Mouse (Mus musculus) fat pad, adult 2 months (tissue): Measurements from ENCODE around the gene Herc6.
A peak's percentile ranks its signal among the peaks of the same experiment; 100 is the strongest.

Source experiments
- DNase-seq: peaks from one replicate; pipeline ENCODE4 v3.0.0-alpha.2; 2011; ENCODE audit warnings: low read depth, low spot score; ENCODE audit errors: extremely low read depth

Gene Herc6

DNA sequence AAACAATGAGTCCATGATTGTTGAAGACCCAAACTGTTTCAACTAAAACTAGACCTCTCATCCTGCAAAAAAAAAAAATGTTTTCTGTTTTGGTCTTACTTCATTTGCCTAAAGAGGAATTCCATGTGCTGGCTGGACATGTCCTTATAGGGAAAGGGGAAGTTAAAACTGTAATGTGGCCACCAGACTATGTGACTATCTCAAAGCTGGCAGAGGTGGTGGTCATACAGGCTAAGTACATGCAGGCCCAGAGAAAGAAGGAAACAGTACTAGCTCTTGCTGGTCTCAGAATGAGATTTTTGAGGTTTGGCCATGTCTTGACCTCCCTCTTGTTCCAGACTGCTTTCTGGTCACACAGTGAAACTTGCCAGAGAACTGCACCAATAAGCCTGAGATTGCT is 9.2 kb upstream of the Herc6 start:
- DNase-seq, result no peak

DNA sequence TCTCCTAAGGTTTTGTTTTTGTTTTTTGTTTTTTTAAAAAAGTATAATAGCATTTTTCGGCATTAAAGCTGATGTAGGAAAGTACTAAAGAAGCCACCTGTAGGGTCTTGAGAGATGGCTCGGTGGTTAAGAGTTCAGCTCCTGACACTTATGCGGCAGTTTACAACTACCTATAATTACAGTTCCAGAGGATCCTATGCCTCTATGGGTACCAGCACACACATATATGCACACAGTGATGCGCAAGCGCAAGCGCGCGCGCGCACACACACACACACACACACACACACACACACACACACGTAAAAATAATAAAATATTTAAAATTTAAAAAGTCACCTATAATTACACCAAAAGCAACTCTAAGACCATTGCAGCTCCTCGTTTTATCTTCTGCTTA is 795 bp downstream of the Herc6 start:
- DNase-seq, result no peak

DNA sequence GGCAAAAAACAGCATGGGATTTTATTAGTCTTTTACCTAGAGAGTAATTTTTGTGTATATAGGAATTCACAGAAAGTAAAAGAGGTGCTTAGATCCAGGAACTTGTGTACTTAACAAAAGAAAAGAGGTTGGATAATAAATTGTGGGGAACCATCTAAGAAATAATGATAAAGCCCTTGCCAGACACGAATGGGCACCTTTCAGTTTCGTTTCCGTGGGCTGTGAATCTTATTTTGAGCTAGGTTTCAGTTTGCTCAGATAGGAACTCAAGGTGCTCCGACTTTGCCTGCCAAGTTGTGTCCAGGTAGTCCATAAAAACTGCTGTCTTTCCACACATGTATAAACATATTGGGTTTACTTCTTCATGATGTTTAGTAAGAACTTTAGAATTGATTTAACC is 1.6 kb downstream of the Herc6 start:
- no peak for DNase-seq

DNA sequence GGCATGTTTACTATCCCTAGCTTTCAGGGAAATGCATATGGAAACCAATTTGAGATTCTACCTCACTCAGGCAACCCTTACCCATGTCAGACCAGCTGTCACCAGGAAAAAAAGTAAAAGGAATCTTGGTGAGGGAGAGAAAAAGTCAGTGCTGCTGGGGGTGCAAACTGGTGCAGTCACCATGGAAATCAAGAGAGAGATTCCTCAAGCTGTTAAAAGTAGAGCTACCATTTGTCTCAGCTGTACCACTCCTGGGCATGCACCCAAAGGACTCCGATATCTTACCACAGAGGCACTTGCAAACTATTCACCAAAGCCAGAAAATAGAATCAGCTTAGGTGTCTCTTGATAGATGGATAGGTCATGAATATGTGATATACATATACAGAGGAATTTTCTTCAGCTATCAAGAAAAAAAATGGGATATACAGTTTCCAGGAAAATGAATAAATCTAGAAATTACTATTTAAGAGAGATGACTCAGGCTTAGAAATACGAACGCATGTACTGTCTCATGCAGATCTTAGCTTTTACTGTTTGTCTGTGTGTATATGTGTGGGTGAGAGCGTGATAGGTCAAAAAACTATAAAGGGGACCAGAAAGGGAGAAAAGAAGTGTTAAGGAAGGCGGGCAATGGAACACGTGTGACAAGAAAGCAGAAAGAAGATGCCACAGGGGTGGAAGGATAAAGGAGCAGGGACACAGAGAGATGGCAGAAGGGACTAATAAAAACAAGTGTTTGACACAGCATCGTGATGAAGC is 24.9 kb downstream of the Herc6 start:
- no peak for DNase-seq

DNA sequence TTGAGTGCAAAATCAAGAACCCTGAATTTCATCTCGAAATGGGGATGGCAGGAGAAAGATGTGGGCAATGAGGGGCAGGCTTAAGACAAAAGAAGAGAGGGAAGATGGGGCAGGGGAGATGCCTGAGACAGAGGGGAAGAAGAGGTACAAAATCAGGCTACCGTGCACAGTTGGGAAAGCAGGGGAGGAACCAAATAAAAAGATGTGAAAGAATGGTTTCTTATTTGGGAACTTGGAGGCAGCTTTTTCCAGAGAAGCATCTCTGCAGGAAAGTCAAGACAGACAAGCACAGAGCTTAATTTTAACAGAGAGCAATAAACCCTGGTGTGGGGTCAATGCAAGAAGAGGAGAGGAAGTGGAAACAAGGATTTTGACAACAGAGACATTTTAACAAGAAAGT is 27.2 kb downstream of the Herc6 start:
- DNase-seq, result no peak

DNA sequence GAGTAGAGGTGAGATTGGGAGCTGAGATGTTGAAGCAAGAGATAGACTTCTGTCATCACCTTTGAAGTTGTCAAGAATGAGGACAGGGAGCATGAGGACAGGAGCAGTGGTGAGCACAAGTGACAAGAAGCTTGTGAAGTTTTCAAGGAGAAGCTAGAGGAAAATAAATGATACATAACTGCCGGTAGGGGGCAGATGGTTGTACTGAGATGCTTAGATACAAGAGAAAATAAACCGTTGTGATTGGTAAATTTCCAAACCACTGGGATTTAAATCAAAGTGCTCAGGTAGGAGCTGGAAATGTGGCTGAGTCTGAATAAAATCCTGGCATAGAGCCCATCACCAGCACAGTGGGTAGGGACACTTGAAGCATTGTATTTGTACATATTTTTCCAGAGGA is 28.8 kb downstream of the Herc6 start:
- DNase-seq, result peak; percentile 5

DNA sequence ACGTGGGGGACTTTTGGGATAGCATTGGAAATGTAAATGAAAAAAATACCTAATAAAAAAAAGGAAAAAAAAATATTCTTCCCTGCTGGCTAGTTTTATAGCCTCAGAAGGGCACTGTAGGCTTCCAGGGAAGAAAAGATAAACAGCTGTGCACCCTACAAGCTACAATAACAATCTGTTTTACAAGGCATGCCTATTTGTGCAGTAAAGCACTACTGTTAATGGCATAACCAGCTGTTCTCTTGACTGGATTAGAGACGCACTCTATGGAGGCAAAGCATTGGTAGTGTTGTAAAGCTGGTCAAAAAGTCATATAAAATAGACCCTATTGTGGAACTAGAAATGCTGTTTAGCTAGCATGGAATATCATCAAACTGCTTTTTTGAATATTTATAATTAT is 35.0 kb downstream of the Herc6 start:
- no peak for DNase-seq

DNA sequence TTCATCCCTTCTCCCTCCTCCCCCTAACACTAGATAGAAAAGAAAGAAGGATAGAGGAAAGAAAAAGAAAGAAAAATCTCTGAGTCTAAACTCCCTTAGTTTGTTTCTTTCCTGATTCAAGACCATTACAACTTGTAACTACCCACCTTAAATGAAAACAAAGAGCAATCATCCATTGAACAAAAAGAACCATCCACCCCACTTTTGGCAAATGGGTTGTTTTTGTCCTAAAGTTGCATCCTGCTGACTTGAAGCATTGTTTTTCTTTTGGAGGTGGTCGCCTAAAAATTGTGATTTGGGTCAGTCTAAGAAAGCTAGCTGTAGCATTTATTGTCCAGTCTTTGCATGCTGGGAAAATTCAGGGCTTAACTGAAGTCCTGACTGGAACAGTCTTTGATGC is 58.7 kb downstream of the Herc6 start:
- no peak for DNase-seq

DNA sequence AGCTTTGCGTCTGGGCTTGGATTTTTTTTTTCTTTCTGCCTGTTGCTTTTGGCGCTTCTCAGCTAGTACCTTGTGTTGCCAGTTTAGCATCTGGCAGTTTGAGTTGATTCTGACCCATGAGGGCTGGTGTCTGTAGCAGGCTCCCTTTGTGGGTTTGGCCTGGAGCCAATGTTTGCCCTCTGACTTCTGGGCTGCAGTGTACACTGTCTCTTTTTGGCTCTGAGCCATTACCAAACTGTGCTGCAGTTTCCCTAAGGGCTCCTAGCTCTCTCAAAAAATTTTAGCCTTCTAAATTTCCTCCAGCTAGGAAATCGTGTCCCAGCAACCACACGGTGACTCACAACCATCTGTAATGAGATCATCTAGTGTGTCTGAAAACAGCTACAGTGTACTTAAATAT is 61.0 kb downstream of the Herc6 start:
- DNase-seq, result peak; percentile 8

DNA sequence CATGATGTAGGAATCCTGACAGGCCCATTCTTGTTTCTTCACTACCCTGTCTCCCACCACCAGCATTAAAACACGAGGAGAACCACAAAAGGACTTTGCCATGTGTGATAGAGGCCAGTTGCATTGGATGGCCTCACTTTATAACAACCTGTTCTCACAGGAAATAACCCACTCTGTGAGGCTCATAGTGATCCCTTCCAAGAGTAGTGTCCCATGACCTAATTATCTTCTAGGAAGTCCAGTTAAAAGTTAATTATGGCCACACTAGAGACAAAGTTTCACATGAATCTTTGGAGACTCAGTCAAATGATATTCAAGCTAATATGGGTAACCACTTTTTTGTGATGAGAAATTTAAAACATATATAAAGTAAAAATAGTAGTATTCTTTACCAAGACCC is 66.5 kb downstream of the Herc6 start:
- DNase-seq, result no peak

DNA sequence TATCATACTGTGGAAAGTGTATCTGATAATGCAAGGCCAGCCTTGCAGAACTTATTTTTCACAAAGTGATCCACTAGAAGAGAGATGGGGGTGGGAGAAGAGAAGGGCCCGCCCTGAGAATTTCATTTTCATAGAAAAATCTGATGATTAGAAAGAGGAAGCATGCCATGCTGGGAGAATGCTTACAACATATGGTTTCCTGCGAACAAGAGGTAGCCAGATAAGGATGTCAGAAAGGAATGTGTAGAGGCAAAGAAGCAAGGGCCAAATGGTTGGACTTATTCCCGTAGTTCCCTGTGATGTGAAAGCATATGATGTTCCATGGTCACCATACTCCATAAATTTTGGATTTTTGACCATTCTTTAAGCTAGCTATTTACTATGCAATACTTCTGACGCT is 80.5 kb downstream of the Herc6 start:
- DNase-seq, result no peak

DNA sequence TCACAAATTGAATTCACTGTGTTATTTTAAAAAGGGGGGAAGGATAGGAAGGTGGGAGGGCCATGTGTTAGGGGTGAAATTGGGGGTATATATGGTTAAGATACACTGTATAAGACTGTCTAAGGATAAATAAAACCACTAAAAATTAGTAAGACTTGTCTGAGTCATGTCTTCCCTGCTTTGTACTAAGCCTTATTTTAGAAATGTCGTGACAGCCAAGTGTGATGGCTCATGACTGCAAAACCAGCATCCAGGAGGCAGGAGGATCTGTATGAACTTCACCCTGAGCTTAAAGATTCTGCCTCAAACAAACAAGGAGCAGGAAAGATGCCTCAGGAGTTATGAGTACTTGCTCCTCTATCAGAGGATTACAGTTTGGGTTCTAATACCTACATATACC is 103.4 kb downstream of the Herc6 start:
- no peak for DNase-seq

DNA sequence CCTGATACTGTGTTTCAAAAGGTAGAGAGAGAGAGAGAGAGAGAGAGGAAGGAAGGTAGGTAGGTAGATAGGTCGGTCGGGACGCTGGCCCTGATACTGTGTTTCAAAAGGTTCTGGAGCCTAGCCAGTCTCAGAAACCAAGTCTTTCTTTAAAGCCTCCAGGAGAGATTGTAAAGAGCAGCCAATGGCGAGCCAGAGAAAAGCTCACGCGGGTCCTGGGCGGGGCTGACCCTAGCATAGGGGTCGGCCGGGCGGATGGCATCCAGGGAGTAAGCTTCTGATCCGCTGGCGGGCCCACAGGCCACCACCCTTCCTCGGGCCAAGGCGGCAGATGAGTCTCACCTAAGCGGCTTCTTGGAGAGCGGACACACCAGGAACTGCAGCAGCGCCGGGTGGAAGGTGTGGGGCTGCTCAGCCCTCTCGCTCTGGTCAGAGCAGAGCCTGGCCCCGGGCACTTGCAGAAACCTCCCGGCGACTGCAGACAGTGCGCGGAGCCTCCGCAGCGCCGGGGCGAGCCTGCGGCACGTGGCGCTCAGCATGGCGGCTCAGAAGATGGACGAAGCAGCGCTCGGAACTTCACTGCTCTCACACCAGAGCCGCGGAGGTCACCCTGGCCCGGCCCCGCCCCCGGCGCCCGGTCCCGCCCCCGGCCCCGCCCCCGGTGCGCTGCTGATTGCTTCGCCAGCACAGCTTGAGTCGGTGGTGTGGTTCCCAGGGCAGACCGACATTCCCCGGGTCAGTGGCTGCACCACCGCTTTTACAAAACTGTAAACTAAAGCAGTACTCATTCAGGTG is 110.9 kb downstream of the Herc6 start, which contains the start of gene Pyurf:
Pyurf (minus strand) TSS at position 612 of the 795 bp plus-strand sequence.
- DNase-seq, result peak; percentile 65

DNA sequence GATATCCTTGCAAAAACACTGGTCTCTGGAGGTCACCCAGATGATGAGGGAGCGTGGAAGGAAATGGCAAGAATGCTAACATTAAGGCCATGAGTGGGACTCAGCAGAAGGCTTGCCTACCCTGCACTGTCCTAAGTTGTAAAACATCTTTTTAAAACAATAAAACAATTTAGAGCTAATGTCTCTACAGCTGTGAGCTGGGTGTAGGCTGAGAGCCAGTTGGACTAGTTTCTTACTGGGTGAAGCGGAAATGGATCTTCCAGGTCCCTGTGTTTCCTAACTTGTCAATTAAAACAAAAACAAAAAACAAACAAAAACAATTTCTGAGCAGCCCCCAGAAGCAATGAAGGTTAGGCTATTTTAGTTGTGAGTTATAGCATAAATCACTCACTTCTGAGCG is 112.3 kb downstream of the Herc6 start:
- no peak for DNase-seq

DNA sequence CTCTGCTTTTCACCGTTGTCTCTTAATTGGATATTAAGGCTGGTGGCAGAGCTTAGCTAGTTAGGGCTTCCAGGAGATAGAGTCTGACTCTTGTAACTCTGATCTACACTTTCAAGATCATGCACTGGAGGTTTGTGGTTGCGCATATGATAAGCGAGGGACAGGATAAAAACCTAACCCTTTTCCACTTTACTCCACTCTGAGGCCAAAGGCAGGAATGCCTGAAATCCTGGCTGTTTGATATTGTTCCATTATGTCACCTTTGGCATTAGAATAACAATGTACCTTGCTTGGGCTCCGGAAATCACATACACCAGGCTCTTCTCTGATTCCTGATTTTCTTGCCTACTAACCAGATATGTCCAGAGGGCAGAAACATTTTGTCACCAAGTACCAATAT is 120.9 kb downstream of the Herc6 start:
- DNase-seq, result no peak

DNA sequence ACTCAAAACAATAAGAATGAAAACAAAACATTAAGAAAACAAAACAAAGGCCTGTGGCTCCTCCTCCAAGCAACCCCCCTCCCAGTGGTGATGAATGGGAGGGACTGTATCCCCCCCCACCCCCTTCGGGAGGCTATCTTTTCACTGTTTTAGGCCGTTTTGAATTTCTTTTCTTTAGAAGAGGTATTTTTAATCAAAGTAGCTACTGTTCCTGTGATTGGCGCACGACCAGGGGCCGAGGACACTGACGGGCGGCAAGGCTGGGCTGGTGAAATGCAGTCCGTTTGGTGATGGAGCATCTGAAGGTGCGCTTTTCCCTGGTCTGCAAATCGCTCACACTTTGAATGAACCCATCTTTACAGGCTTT is 121.6 kb downstream of the Herc6 start, which contains the start of gene Lancl2:
Lancl2 (plus strand) TSS at position 165 of the 367 bp plus-strand sequence.
- DNase-seq, result no peak

DNA sequence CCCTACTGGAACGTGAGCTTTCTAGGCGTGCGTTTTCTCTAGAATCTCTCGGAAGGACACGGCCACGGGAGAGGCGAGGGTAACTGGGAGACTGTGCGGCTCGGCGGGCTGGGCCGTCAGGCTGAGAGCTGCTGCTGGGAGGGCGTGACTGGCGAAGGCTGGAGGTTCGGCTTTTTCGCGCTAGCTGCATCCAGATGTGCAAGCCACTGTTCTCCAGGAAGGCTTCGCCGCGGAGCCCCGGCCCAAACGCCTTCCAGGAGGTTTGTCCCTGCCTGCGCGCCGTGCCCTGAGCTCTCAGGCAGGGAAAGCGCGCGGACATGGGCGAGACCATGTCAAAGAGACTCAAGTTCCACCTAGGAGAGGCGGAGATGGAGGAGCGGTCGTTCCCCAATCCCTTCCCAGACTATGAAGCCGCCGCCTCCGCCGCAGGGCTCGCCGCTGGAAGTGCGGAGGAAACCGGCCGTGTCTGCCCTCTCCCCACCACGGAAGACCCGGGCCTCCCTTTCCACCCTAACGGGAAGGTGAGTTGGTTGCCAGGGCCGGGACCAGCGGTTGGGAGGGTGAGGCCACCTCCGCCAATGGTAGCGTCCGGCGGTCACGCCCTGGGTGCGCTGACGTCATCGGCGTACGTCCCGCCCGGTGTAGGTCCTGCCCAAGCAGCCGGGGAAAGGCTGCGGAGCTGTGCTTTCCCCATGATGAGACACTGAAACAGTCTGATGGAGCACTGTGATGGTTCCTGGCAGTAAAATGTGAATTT is 122.1 kb downstream of the Herc6 start:
- DNase-seq, result peak; percentile 43

DNA sequence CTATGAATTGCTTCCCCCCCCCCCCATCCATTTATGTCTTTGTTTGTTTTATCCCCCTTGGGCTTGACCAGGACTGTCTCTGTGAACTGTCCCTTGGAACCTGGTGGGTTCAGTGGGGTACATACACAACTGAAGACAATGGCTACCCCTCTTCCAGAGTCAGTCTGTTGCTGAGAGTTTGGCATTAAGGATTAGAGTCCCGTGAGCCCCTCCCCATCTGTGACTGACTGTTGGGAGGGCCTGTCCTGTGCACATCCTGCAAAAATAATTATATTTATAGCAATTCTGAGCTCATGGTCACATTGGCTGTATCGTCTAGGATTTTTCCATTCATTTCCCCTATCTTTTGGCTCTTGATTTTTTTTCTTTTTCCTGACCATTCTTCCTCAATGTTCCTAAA is 122.9 kb downstream of the Herc6 start:
- DNase-seq, result no peak

DNA sequence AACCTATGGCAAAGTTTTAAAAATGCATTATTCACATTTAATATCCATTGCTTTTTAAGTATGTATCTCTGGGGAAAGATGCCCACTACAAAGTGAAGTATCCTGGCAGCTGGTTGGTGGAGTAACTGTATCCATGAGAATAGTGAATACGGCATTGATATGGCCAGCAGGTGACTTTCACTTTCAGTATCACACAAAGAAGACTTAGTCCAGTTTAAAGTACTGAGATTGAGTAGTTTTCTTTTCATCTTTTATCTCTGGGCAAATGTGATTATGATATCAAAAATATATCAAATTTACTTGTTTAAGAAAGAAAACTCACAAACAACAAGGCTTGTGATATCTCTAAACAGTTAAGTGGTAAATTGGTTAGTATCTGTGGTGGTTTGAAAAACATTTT is 125.9 kb downstream of the Herc6 start:
- DNase-seq, result no peak

DNA sequence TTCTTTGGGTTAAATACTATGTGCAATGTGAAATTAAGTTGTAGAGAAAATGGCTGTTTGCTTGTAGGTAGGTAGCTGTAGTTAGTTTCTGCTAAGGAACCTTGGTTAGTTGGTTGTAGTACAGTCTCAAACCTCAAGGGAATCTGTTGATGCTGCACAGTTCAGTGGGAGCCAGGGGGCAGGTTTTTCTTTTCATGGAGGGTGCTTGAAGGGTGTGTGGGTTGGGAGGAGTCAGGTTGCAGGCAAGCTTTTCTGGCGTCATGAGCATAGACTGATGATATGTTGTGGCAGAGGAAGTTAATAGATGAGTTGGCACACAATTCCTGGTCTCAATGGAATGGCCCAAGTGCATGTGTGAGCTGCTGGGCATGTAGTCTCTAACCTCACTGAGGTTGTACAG is 130.9 kb downstream of the Herc6 start:
- DNase-seq, result no peak
